Comparison of ENCODE assay signal across 30 mouse cellular contexts in the genomic region with DNA sequence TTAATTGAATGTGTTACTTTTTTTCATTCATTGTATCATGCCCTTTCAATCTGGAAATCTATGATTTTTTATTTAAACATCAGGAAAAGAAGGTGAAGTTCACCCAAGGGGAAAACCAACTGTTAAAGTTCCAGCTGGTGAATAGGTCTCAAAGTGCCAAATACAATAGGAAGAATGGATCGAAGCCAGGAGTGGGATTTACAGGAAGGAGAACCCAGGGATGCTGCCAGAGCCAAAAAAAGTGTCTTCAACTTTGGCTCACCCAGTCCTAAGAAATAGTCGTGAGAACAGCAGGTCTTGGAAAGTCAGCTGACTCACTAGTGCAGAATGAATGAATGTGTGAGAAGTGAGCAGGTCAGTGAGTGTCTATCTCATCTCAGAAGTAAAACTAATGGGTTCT. TPM values are rescaled to one million over a fixed set of nuclear protein-coding genes. Genes with fewer than 3 reads are reported as not detected.
A peak's percentile ranks its signal among the peaks of the same experiment; 100 is the strongest.
DNase-seq lines count a peak whose midpoint lies in the region; ATAC-seq and TF ChIP-seq lines count a peak whose summit lies in the region.
"Had no signal": no experiment of that assay in that cellular context is flagged by ENCODE, and none has a peak within 500 bp of the region (broad histone marks: within the 10 kb centered on the region; RNA-seq: fewer than 3 reads in every experiment).

No protein-coding gene starts in this region.

- H3K4me3 ChIP-seq in limb, embryonic 14.5 days (replicated peaks; ENCODE audit: low read length) = no peak overlapping the region
- H3K4me3 ChIP-seq in limb, embryonic 10.5 days = no peak overlapping the region
- H3K4me3 ChIP-seq in midbrain, embryonic 11.5 days (ENCODE audit: low read depth, low read length) = no peak overlapping the region
- H3K4me3 ChIP-seq: gastrocnemius, adult 2 months; heart, embryonic 15.5 days; hindbrain, embryonic 10.5 days; hindbrain, embryonic 15.5 days; limb, embryonic 12.5 days; lung, embryonic 15.5 days; midbrain, embryonic 15.5 days; neural tube, embryonic 15.5 days had no signal

- no peak overlapping the region for H3K4me2 ChIP-seq in limb, embryonic 14.5 days (replicated peaks; ENCODE audit: low read depth, low read length, severe bottlenecking)
- no peak overlapping the region for H3K4me2 ChIP-seq in midbrain, embryonic 11.5 days
- H3K4me2 ChIP-seq: heart, embryonic 15.5 days; hindbrain, embryonic 15.5 days; limb, embryonic 12.5 days; liver, embryonic 11.5 days; lung, embryonic 15.5 days; midbrain, embryonic 15.5 days; neural tube, embryonic 15.5 days had no signal

- 61% methylated on average over 2 of the region's 2 CpGs for WGBS in limb, embryonic 14.5 days
- 87% methylated on average over 2 of the region's 2 CpGs for WGBS in limb, embryonic 10.5 days
- 73% methylated on average over 2 of the region's 2 CpGs for WGBS in midbrain, embryonic 11.5 days

- no peaks in the 10 kb centered on the region for H3K27me3 ChIP-seq in limb, embryonic 14.5 days (ENCODE audit: control insufficient read depth, insufficient read depth, low read length)
- H3K27me3 ChIP-seq in limb, embryonic 10.5 days (ENCODE audit: low read depth, poor library complexity, severe bottlenecking) = no peaks in the 10 kb centered on the region
- no peaks in the 10 kb centered on the region for H3K27me3 ChIP-seq in midbrain, embryonic 11.5 days (ENCODE audit: control insufficient read depth, insufficient read depth, low read length)
- H3K27me3 ChIP-seq: CH12.LX; heart, embryonic 15.5 days; hindbrain, embryonic 15.5 days; limb, embryonic 12.5 days; lung, embryonic 15.5 days; midbrain, embryonic 15.5 days; neural tube, embryonic 15.5 days had no signal

- TF ChIP-seq POLR2A in limb, embryonic 14.5 days (IDR thresholded peaks at IDR 0.05; ENCODE audit: borderline replicate concordance, extremely low read depth, insufficient read depth, insufficient read length) = no peak

- intact Hi-C loops in heart, postnatal 36 days (cut with DNase I) = no loop called here

- no peaks in the 10 kb centered on the region; the same call in 1 of the 2 replicates for H3K36me3 ChIP-seq in limb, embryonic 14.5 days (ENCODE audit: control insufficient read depth, insufficient read depth, low read length)
- H3K36me3 ChIP-seq in limb, embryonic 10.5 days = no peaks in the 10 kb centered on the region
- no peaks in the 10 kb centered on the region for H3K36me3 ChIP-seq in midbrain, embryonic 11.5 days (ENCODE audit: control insufficient read depth, insufficient read depth, low read length)
- H3K36me3 ChIP-seq: hindbrain, embryonic 10.5 days; hindbrain, embryonic 15.5 days; limb, embryonic 12.5 days; midbrain, embryonic 15.5 days; neural tube, embryonic 15.5 days had no signal

- peaks cover 4% of the 10 kb centered on the region; the same call in 1 of the 2 replicates for H3K9me3 ChIP-seq in limb, embryonic 14.5 days (ENCODE audit: control insufficient read depth, low read length)
- no peaks in the 10 kb centered on the region for H3K9me3 ChIP-seq in limb, embryonic 10.5 days (replicated peaks)
- no peaks in the 10 kb centered on the region for H3K9me3 ChIP-seq in midbrain, embryonic 11.5 days (ENCODE audit: control insufficient read depth, low read length)
- H3K9me3 ChIP-seq: heart, embryonic 15.5 days; hindbrain, embryonic 15.5 days; lung, embryonic 15.5 days; midbrain, embryonic 15.5 days had no signal

- peak; percentile 47 to 53 for DNase-seq in heart, adult 9 months (ENCODE audit: low spot score in 2 of 2)
- DNase-seq in heart, postnatal 36 days = no peak
- DNase-seq in limb, embryonic 14.5 days (ENCODE audit: low spot score) = peak; percentile 27
- no peak for DNase-seq in limb, embryonic 10.5 days (ENCODE audit: low spot score)
- DNase-seq in adipocyte (ENCODE audit: low spot score) = peak; percentile 84
- DNase-seq in gonadal fat pad, adult 2 months (ENCODE audit: low read depth) = peak; percentile 46
- DNase-seq in midbrain, embryonic 11.5 days (ENCODE audit: low spot score, missing footprints) = no peak
- DNase-seq: adrenal gland, postnatal 10 days; cerebellum, adult 8-10 months; cerebellum, postnatal 25 days; gastrocnemius, adult 2 months; gastrocnemius, postnatal 36 days; kidney, adult 11 months; layer of hippocampus, adult 9-11 months; right cerebral cortex, postnatal 25 days; spleen, adult 18-20 months; thymus, adult 18-20 months; thymus, postnatal 25 days had no signal

- H3K9ac ChIP-seq in limb, embryonic 14.5 days (ENCODE audit: low read depth, low read length, severe bottlenecking) = no peak overlapping the region
- no peak overlapping the region for H3K9ac ChIP-seq in midbrain, embryonic 11.5 days (ENCODE audit: low read length)
- H3K9ac ChIP-seq: heart, embryonic 15.5 days; hindbrain, embryonic 15.5 days; limb, embryonic 12.5 days; lung, embryonic 15.5 days; midbrain, embryonic 15.5 days; neural tube, embryonic 15.5 days had no signal

- H3K4me1 ChIP-seq in limb, embryonic 14.5 days (ENCODE audit: control insufficient read depth, insufficient read depth, low read length) = no peaks in the 10 kb centered on the region
- H3K4me1 ChIP-seq in limb, embryonic 10.5 days = no peaks in the 10 kb centered on the region
- no peaks in the 10 kb centered on the region for H3K4me1 ChIP-seq in midbrain, embryonic 11.5 days (ENCODE audit: control insufficient read depth, insufficient read depth, low read length)
- H3K4me1 ChIP-seq: heart, embryonic 15.5 days; hindbrain, embryonic 15.5 days; limb, embryonic 12.5 days; lung, embryonic 15.5 days; midbrain, embryonic 15.5 days; neural tube, embryonic 15.5 days had no signal

- H3K27ac ChIP-seq in limb, embryonic 14.5 days (replicated peaks; ENCODE audit: low read depth, low read length) = no peak overlapping the region
- no peak overlapping the region for H3K27ac ChIP-seq in limb, embryonic 10.5 days
- H3K27ac ChIP-seq in midbrain, embryonic 11.5 days (ENCODE audit: low read depth, low read length) = no peak overlapping the region
- H3K27ac ChIP-seq: hindbrain, embryonic 10.5 days; hindbrain, embryonic 15.5 days; kidney, postnatal 0 days; limb, embryonic 12.5 days; lung, embryonic 15.5 days; midbrain, embryonic 15.5 days; neural tube, embryonic 15.5 days had no signal

- no peak for ATAC-seq in limb, embryonic 14.5 days (ENCODE audit: low FRiP score, low read depth)
- ATAC-seq in midbrain, embryonic 11.5 days (ENCODE audit: low FRiP score) = no peak
- ATAC-seq: forebrain, embryonic 16.5 days; inflammation-experienced regulatory T-cells, adult 6 months; midbrain, embryonic 15.5 days had no signal

RNA-seq across cellular contexts. Expression of a gene that starts 29.8 kb away (rescaled TPM):
- total RNA-seq in heart, postnatal 36 days (2021) = 10 to 100 TPM; 28.4 to 36.8 TPM
- polyA plus RNA-seq in limb, embryonic 14.5 days (2012; rRNA removed) = 10.4 and 10.9 TPM in 2 replicates
- polyA plus RNA-seq in limb, embryonic 14.5 days (2014; fragmentation: Nextera tagmentation; extraction: Ambion mirVana) = 6.3 and 6.9 TPM in 2 replicates
- polyA plus RNA-seq in limb, embryonic 10.5 days (2016; fragmentation: Nextera tagmentation; extraction: Ambion mirVana) = 1.7 and 2.2 TPM in 2 replicates
- 70.1 and 163 TPM in 2 replicates for polyA plus RNA-seq in gonadal fat pad, adult 2 months (2012; rRNA removed)
- polyA plus RNA-seq in midbrain, embryonic 11.5 days (2014; fragmentation: Nextera tagmentation; extraction: Ambion mirVana) = 2.9 and 3.6 TPM in 2 replicates
- total RNA-seq: CH12.LX had no signal
- polyA plus RNA-seq: inflammation-experienced regulatory T-cells, adult 6 months had no signal

Comparison
In these comparisons a context has a peak if more than half of its experiments do, and no peak if none do; other contexts are left out.
1. DNase-seq: peak in heart, adult 9 months (2 of 2), limb, embryonic 14.5 days (single experiment), adipocyte (single experiment) and gonadal fat pad, adult 2 months (single experiment); none in heart, postnatal 36 days (0 of 2), limb, embryonic 10.5 days (single experiment) and midbrain, embryonic 11.5 days (single experiment).